Mouse (Mus musculus): ENCODE measurements around the gene Rab44.

Rab44 gene

DNA sequence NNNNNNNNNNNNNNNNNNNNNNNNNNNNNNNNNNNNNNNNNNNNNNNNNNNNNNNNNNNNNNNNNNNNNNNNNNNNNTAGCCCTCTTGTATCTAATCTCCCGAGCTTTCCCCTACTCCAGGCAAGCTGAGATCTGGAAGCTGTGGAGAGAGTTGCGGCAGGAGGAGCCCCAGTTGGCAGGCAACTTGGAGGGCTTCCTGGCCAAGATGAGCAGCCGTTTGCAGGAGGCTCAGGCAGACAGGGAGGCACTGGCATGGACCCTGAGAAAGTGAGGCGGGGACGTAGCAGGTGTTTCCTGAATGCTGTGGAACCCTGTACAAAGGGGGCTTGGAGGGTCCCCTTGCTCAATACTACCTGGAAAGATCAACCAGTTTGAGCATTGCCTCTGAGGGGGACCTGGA is 21.1 kb downstream of the Rab44 start:
- DNase-seq (ENCODE audit: low spot score in 2 of 2) = no peak

DNA sequence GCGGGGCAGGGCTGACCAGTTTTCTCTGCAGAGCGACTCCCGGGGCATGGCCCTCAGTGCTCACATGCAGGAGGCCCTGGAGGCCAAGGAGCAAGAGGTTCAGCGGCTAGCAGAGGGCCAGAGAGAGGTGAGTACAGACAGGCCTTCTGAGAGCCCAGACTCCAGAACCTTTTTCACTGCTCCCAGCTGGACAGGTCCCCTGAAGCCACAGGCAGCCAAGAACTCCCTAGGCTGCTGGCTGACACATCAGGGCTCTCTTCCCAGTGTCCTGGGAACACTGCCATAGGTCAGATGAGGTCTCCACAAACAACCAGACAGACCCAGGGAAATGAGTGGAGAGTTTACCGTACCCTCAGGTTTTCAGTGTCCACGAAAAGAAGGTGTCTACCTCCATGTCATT is 22.3 kb downstream of the Rab44 start:
- no peak for DNase-seq (ENCODE audit: low spot score in 2 of 2)

DNA sequence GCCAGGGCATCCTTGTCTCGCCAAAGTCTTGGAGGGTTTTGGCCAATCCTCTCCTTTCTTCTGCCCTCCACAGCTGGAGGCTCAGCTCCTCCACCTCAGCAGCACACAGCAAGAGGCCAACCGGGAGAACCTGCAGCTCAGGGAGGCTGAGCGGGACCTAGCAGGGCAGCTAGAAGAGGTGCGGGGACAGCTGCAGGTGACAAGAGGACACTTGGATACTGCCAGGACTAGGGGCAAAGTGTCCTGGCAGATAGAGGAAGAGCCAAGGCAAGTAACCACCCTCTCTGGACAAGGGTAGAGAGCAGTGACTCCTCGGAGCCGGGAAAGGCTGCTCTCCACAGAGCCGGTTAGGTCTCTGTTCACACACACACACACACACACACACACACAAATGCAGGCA is 24.0 kb downstream of the Rab44 start:
- no peak for DNase-seq (ENCODE audit: low spot score in 2 of 2)

DNA sequence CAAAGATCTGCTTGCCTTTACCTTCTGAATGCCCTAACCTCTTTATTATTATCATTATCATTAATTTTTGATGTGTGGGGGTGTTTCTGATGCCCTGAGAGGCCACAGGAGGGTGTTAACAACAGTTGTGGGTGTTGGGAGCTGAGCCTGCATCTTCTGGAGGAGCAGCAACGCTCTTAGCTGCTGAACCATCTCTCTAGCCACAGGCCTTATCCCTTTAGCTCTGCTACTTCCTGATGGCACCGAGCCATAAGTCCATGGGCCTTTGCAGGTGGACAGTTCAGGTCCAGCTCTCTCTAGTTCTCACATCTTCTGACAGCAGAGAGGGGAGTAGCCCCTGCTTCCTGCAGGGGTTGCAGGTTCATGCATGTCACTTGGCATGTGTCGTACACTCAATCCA is 27.6 kb downstream of the Rab44 start:
- DNase-seq (ENCODE audit: low spot score in 2 of 2) = no peak

DNA sequence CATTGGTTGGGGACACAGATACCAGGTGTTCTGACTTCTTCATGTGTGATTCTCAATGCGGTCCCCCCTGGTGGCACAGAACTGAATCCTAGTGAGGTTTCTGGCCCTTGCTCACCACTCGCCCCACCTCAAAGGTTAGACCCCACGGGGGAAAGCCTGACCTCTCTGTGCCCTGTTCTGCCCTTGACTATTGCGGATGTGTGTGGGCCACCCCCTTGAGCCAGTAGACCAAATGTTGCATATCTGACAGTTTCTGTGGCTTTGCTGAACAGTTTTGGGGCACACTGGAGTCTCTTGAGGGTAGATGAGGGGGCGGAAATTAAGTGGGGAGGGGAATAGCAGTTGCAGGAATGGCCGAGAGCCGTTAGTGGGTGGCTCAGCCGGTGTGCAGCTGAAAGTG is 29.3 kb downstream of the Rab44 start:
- no peak for DNase-seq (ENCODE audit: low spot score in 2 of 2)

DNA sequence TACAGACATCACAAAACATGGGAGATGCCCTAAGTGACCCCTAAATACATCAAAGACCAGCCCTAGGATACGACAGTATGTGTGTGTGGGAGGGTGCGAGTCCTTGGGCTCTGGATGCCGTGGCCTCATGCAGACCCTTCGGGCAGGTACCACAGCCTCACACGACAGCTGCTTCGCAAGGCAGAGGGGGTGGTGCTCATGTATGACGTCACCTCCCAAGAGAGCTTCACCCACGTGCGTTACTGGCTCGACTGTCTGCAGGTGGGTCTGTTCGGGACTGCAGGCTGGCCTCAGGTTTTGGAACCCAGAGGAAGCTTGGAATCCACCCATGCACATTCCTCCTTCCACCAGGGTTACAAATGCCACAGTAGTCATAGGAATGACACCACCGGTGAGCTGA is 31.2 kb downstream of the Rab44 start:
- DNase-seq (ENCODE audit: low spot score in 2 of 2) = no peak

DNA sequence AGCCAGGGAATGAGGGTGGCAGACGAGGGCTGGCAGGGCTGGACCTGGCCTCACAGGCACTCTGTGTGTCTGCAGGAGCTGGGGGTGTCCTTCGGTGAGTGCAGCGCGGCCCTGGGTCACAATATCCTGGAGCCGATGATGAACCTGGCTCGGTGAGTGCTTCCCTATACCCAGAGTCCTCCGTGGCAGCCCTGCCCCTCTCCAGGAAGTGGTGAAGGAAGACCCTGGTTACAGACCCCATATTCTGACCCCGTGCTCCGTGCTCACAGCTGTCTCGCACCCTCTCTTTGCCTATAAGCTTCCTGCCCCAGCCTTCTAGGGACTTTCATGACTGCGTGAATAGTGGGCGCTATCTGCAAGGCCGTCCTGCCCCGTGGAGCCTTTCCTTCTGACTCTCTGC is 33.3 kb downstream of the Rab44 start:
- DNase-seq (ENCODE audit: low spot score in 2 of 2) = no peak

DNA sequence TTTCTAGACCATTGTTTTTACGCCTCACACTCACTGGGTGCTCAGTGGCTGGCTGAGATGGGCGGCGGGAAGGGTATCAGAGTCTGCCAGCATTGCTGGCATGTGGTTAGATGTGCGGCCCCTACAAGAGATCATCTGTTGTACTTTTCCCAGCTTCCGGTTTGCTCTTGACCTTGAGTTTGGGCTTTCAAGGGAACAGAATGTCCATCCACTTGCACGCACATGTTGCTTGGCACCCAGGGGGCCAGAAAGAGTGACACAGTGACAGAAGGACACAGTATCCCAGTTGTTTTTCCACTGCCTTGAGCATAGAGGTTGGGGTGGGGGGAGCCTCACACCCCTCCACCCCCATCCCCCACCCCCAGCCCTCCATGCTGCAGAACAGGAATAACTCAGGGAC is 33.8 kb downstream of the Rab44 start:
- no peak for DNase-seq (ENCODE audit: low spot score in 2 of 2)

DNA sequence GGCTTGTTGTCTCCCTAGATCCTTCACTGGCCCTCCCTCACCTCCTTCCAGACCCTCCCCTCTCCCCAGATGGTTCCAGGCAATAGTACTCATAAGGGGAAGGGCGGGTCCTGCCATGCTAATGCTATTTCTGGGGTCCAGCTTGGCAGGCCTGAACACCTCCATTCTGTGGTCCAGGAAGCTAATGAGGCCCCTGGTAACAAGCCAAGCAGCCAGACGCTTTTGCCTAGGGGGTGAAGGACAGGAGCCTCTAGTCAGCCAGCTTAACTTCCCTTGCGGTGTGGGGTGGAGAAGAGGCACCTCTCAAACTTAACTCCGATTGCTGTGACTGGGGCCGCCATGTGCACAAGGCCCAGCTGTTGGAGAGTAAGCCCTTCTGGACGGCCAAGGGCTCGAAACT is 35.8 kb downstream of the Rab44 start:
- no peak for DNase-seq (ENCODE audit: low spot score in 2 of 2)

DNA sequence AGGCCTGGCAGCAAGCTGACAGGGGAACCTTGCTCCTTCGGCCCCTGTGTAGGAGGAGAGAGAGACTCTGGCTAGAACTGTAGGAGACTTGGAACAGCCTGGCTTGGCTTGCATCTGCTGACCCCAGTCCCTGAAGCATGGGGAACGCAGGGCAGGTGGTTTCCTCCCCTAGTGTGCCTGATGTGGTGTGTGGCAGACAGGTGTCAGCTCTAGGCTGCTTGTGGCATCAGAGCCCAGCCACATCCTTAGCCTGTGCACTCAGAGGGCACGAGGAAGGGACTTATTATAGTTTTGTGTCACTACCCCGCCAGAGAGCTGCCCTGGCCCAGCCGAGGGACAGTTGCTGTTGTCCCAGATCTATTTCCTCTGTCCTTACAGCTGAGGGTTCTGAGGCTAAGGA is 38.6 kb downstream of the Rab44 start:
- DNase-seq (ENCODE audit: low spot score in 2 of 2) = no peak

DNA sequence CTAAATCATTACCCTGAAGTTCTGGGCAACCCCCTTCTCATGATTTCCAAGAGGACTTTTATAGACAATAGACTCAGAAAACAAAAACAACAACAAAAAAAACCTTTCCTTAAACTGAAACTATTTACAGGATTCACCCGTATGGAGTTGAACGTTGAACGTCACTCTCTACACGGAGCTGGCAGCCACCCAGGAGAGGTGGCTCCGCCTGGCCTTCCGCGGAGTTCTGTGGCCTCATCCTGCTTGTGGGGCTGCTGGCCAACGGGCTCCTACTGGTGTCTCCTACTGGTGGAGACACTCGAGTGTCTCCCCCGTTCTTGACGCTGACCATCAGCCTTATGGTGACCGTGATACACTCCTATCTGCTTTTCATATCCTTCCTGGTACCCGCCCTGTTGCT is 40.3 kb downstream of the Rab44 start:
- no peak for DNase-seq (ENCODE audit: low spot score in 2 of 2)

DNA sequence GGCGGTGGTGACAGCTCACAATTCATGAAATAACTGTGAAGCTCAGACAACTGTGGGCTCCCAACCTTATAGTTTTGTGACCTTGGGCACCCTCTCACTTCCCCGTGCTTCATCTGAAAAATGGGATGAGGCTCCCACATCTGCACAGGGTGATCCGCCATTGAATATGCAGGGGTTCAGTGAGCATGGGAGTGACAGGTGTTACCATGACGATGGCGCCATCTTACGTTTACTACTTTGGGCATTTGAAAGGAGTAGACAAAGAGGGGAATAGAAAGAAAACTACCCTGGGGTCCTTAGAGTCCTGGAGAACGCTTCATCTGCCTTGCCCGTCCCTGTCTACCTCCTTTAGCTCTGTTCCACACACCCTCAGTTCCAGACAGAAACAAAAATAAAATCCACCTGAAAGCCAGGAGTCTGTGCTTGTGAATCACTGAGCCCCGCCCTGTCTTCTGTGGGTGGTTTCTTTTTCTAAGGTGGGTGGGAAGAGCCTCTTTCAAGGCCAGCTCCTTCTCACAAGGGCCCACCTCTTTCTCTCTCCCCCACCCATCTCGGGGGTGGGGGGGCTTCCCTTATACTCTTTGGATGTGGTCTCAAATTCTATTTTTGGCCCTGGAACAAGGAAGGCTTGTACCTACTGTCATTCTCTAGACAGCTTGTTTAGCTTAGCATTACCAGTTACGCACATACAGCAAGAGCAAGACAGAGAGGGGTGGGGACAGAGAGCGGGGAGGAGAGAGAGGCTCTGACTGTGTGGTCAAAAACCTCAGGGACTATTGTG is 41.6 kb downstream of the Rab44 start:
- no peak for DNase-seq (ENCODE audit: low spot score in 2 of 2)

DNA sequence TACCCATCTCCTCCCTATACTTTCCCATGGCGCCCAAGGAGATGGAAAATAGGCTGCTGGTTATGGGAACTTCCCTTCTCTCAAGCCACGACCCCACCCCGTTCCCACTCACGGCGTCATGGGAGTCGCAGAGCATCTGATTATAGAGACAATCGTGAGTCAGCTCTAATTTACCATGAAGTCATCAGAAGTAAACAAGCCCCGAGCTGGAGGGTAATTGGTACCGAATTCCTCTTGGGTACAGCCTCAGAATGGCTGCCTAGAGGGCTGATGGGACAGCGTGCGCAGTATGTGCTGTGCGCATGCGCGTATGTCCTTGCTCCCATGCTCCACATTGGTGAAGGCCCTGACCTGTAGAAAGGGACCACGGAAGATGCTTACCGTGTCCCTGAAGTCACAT is 42.5 kb downstream of the Rab44 start:
- DNase-seq (ENCODE audit: low spot score in 2 of 2) = no peak

DNA sequence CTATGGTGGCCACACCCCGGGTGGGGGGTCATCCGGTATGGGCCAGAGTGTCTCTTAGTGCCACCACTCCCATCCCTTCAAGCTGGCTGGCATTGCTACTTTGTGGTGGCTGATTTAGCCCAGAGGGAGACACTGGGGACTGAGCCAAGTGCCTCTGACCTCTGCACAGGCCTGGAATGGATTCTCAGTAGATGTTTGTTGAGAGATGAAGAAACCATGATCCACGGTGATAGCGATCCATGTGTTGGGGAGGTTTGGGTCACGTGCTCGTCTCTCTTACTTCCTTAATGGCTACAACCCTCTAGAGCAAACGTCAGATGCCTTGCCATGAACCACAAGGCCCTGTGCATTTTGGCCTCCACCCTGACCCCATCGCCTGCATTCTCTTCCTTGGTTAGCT is 42.9 kb downstream of the Rab44 start:
- DNase-seq (ENCODE audit: low spot score in 2 of 2) = no peak

DNA sequence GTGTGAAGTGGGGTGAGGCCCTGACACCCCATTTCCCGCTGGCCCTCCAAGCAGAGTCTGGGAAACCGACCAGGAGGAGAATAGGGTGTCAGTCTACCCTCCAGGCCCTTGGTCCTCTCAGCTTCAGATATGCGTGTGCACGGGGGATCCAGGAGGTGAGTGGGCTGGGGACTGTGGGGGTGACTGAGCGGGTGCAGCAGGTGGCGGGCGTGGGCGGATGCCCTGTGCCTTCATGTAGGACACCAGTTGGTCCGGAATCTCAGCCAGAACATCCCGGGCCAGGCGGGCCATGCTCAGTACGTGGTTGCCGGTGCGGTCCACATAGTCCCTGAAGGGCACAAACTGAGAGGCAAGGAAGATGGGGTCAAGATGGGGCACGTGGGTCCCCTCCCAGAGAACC is 45.0 kb downstream of the Rab44 start:
- no peak for DNase-seq (ENCODE audit: low spot score in 2 of 2)

DNA sequence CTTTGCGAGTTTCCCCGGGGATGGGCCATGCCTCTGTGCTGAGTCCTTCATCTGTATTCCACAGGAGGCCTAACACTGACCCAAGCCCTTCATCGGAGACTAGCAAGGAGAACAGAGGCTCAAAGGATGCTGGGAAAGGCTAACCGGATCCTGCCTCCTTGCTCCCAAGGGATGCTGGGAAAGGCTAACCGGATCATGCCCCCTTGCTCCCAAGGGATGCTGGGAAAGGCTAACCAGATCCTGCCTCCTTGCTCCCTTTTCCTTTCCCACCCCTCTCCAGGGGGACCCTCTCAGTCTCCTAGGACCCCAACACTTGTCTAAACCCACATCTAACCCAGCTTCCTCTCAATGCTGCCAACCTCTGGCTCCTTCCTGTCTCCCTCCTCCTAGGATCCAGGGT is 45.4 kb downstream of the Rab44 start:
- no peak for DNase-seq (ENCODE audit: low spot score in 2 of 2)

DNA sequence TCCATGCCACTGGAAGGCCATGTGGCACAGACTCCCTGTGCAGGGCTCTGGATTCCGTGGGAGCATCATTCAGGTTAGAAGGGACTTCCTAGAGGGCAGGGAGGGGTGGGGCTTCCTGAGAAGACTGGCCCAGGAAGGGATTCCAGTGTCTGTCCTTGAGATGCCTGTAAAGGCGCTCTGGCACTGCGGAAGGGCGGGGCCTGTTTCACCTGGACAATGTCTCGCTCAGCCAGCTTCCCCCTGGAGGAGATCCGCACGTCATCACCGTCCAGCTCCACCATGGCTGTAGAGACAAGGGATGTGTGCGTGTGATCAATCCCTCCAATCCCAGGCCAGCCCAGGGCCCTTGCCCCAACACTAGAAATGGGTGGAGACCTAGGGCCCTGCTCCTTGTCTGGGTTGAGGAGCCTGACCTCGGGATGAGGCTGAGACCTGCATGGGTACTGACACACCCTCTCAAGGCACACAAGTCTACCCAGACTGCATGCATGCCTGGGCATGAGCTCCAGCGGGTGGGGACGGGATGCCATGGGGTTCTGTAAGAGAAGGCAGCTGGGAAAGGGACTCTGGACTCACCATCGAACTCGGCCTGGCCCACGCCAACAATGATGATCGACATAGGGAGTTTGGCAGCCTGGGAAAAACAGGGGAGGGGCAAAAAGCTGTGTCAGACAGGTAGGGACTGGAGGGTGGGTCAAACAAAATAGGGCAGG is 46.0 kb downstream of the Rab44 start:
- DNase-seq (ENCODE audit: low spot score in 2 of 2) = no peak

DNA sequence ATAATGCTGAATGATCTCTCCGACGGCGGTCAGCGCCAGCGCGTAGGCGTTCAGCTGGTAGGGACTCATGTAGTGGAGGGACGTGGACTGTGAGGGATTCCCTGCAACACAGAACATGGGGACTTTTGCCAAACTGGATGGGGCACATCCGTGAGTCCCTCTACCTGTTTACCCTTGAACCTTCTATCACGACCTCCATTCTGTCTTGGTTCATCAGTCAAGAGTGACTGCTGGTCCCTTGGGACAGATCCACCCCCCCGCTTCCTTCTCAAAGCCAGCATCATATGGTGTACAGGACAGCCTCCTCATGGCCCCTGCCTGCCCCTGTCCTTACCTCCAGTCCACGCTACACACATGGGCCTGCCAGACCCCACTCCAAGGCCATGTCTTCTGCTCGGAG is 48.4 kb downstream of the Rab44 start:
- no peak for DNase-seq (ENCODE audit: low spot score in 2 of 2)

DNA sequence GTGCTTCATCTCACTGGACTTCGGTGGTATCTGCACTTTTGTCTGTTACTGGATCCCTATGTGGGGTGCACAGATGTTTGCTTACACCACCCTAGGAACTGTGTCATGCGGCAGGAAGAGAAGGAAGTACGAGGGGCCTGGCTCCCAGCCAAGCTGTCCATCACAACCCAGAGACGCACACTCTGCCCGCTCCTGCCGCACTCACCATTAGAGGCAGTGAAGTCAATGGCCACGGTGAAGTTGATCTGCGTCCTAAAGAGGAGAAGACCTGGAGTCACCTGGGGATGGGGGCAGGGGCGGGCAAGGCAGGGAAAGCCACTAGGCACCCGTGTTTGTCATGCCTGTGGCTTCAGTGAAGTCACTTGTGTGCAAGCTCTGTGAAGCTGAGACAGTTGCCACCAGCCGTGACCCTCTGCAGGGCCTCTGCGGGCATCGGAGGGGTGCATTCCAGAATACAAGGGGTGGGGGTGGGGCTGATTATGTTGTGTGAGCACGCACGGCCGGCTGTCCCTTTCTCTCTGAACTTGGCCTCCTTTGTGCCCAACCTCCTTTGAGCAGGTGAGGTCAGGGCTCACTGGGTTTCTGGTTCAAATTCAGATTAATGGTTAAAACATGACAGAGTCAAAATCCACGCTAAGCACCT is 50.6 kb downstream of the Rab44 start:
- no peak for DNase-seq (ENCODE audit: low spot score in 2 of 2)

DNA sequence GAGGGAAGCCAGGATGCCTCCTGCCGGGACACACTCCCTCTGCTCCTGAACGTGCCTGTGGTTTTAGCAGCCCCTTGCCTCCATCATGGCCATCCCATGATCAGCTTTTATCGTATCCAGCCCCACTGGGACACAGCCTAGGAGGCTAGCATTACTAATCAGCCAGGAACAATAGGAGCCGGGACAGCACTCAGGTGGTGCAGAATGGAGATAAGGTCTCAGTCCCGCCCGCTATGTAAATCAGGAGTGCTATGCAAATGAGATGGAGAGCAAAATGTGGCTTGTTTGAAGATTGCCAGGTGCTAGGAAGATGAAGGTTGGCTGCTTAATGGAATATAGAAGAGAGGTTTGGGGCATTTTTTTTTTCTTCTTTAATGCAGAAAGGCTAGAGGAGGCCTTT is 51.5 kb downstream of the Rab44 start:
- no peak for DNase-seq (ENCODE audit: low spot score in 2 of 2)

DNA sequence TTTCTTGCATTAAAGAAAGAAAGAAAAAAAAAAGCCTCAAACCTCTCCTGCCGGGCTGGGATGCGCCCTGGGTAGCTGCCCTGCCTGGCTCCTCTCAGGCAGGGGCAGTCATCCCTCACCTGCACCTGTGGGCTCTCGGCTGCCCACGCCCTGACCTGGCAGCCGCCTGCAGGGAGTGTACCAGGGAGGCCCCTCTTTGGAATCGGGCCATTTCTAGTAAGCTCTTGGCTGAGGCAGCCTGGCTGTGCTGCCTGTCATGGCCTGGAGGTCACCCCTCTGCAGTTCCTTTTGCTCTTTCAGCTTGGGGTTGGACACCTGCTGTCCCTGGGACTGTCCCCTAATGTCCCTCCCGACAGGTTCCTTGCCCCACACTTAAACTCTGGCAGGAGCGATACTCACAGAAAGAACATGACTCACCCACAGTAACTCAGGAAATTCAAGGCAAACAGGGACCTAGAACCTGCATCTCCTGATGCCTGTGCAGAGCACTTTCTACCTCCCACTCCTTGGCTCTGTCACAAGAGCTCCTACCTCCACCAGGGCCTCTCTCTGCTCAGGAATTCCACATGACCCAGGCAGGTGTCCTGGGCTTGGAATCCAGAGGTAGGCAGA is 52.1 kb downstream of the Rab44 start:
- no peak for DNase-seq (ENCODE audit: low spot score in 2 of 2)

DNA sequence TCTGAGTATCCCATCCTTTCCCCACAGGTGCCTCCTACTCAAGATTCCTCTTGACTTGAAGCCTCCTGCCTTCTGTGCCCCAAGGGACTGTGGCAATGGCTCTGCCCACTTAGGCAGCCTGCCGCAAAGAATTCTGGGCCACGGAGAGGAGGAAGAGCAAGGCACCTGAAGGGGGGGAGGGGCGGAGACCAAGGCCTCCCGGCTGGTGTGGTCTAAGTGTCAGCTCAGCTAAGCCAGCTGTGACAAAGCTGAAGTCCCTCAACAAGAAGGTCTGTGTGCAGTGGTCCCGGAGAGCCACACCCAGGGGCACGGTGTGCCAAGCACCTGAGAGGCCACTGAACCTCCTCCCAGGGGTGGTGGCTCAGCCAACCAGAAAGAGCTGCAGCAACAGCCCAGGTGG is 53.4 kb downstream of the Rab44 start:
- DNase-seq (ENCODE audit: low spot score in 2 of 2) = no peak

DNA sequence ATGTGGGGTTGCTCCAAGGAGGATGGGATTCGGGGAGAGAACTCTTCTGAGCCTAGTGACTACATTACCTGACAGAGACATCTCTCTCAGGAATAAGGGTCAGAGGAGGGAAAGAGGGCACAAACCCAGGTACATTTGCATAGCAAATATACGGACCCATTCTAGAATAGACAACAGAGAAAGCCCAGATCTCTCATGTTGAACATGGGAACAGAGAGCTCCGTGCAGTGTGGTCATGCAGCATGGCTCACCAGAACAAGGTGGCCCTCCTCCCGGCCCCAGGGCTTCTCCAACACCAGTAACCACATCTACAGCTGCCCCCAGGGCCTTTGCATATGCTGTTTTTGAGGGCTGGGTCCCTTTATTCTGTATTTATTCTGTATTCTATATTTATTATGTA is 54.5 kb downstream of the Rab44 start:
- DNase-seq (ENCODE audit: low spot score in 2 of 2) = no peak

All from cerebellum, postnatal 4 days (tissue).